Mouse (Mus musculus) liver, adult 2 months (tissue): Measurements from ENCODE around the gene Ninl.

Experiments
- CTCF ChIP-seq: fragments of 200-500 bp; IDR thresholded peaks from 2 replicates; pipeline ENCODE4 v1.5.1; 2011; ENCODE audit warnings: low read depth, low read length, control low read depth
- POLR2A ChIP-seq: fragments of 200-500 bp; IDR thresholded peaks from 2 replicates; pipeline ENCODE4 v1.6.1; 2011; ENCODE audit warnings: low read length, control low read depth; ENCODE audit not compliant: insufficient read depth; ENCODE audit errors: extremely low read depth

GRCm38 (mm10) chr2:150887370-150887769 is 151.8 kb downstream of the Ninl start:
- TF ChIP-seq POLR2A (no peak), CTCF (no peak)
